Mouse (Mus musculus) urinary bladder, postnatal 25 days (tissue): ENCODE measurements around the gene Dclre1a.

ENCODE experiments used
- DNase-seq: peaks from one replicate; pipeline ENCODE4 v3.0.0; 2022; ENCODE audit warnings: low spot score

Gene Dclre1a

DNA sequence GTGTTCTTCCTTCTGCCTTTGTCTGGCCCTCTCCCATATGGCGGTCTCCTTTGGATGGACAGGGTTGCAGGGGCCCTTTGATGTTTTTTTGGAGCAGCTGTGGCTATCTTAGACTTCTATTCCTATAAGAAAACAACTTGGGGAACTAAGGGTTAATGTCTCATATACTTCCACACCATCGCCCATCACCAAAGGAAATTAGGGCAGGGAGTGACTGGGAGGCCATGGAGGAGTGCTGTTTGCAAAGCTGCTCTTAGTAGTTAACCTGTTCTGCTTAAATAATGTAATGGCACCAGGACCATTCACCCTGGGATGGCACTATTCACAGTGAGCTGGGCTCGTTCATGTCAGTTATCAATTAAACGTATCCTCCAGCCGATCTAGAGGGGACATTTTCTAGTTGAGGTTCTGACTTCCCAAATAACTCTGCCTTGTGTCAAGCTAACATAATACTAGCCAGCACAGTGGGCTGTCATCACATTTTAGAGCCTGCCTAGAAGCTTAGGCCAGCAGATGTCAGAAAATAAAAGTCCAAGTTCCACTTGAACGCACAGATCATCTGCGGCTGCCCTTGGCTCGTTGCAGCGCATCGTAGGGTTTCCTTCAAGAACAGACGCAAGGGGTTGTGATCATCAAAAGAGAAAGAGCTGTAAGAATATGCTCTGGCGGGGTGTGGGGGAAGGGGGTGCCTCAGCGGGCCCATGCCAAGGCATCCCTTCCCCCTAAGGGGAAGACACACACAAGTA, 63.2 kb downstream of the Dclre1a start:
- DNase-seq, result no peak
